Mouse (Mus musculus) myocyte (in vitro differentiated cells): Measurements from ENCODE around the gene Rab5b.

Experiments used
- POLR2A ChIP-seq: IDR thresholded peaks from one replicate; pipeline ENCODE4 v1.6.1; 2011; ENCODE audit warnings: low read depth, mild to moderate bottlenecking, control low read depth, moderate library complexity; ENCODE audit not compliant: insufficient read length
- SRF ChIP-seq: IDR thresholded peaks from one replicate; pipeline ENCODE4 v1.6.1; 2011; ENCODE audit warnings: low read depth; ENCODE audit not compliant: control insufficient read depth, insufficient read length
- USF1 ChIP-seq: IDR thresholded peaks from one replicate; pipeline ENCODE4 v1.6.1; 2011; ENCODE audit warnings: low read depth, mild to moderate bottlenecking, control low read depth, moderate library complexity

GRCm38 (mm10) chr10:128665806-128666205, 30.3 kb downstream of the Rab5b start:
- TF ChIP-seq POLR2A: no peak
- TF ChIP-seq SRF: no peak
- no peak for TF ChIP-seq USF1
